Mouse (Mus musculus): ENCODE data around the gene Lrpap1.

Gene Lrpap1

GRCm38 (mm10) chr5:35129208-35129607 is 23.6 kb upstream of the Lrpap1 start:
- DNase-seq (ENCODE audit: extremely low read depth, low read depth, low spot score) = no peak

- DNase-seq (ENCODE audit: extremely low read depth, low read depth, low spot score) = no peak
These were observed 14.5 kb upstream of the Lrpap1 start for GRCm38 (mm10) chr5:35120024-35120423.

- no peak for DNase-seq (ENCODE audit: extremely low read depth, low read depth, low spot score)
These were observed 12.9 kb upstream of the Lrpap1 start for GRCm38 (mm10) chr5:35118418-35118817.

GRCm38 (mm10) chr5:35117633-35118032 is 12.1 kb upstream of the Lrpap1 start:
- DNase-seq (ENCODE audit: extremely low read depth, low read depth, low spot score) = no peak

- DNase-seq (ENCODE audit: extremely low read depth, low read depth, low spot score) = no peak
These were observed 10.4 kb upstream of the Lrpap1 start for GRCm38 (mm10) chr5:35116002-35116401.

- no peak for DNase-seq (ENCODE audit: extremely low read depth, low read depth, low spot score)
These were observed 6.9 kb upstream of the Lrpap1 start for GRCm38 (mm10) chr5:35112444-35112843.

- peak; percentile 14 for DNase-seq (ENCODE audit: extremely low read depth, low read depth, low spot score)
These were observed 344 bp upstream of the Lrpap1 start for GRCm38 (mm10) chr5:35105922-35106298.

GRCm38 (mm10) chr5:35104183-35104959 is 1.2 kb downstream of the Lrpap1 start:
- no peak for DNase-seq (ENCODE audit: extremely low read depth, low read depth, low spot score)

GRCm38 (mm10) chr5:35103528-35103927 is 2.0 kb downstream of the Lrpap1 start:
- DNase-seq (ENCODE audit: extremely low read depth, low read depth, low spot score) = no peak

- DNase-seq (ENCODE audit: extremely low read depth, low read depth, low spot score) = no peak
These were observed 2.5 kb downstream of the Lrpap1 start for GRCm38 (mm10) chr5:35103086-35103485.

GRCm38 (mm10) chr5:35091636-35092035 is 13.9 kb downstream of the Lrpap1 start:
- DNase-seq (ENCODE audit: extremely low read depth, low read depth, low spot score) = no peak

- DNase-seq (ENCODE audit: extremely low read depth, low read depth, low spot score) = no peak
These were observed 16.0 kb downstream of the Lrpap1 start for GRCm38 (mm10) chr5:35089614-35089963.

- DNase-seq (ENCODE audit: extremely low read depth, low read depth, low spot score) = no peak
These were observed 16.6 kb downstream of the Lrpap1 start for GRCm38 (mm10) chr5:35088785-35089613.

- no peak for DNase-seq (ENCODE audit: extremely low read depth, low read depth, low spot score)
These were observed 20.7 kb downstream of the Lrpap1 start for GRCm38 (mm10) chr5:35084913-35085312.

- no peak for DNase-seq (ENCODE audit: extremely low read depth, low read depth, low spot score)
These were observed 26.5 kb downstream of the Lrpap1 start for GRCm38 (mm10) chr5:35079101-35079500.

- no peak for DNase-seq (ENCODE audit: extremely low read depth, low read depth, low spot score)
These were observed 29.2 kb downstream of the Lrpap1 start for GRCm38 (mm10) chr5:35076369-35076768.

GRCm38 (mm10) chr5:35073992-35074391 is 31.6 kb downstream of the Lrpap1 start:
- no peak for DNase-seq (ENCODE audit: extremely low read depth, low read depth, low spot score)

GRCm38 (mm10) chr5:35073235-35073634 is 32.3 kb downstream of the Lrpap1 start:
- DNase-seq (ENCODE audit: extremely low read depth, low read depth, low spot score) = no peak

- no peak for DNase-seq (ENCODE audit: extremely low read depth, low read depth, low spot score)
These were observed 33.7 kb downstream of the Lrpap1 start for GRCm38 (mm10) chr5:35071855-35072254.

- DNase-seq (ENCODE audit: extremely low read depth, low read depth, low spot score) = no peak
These were observed 34.6 kb downstream of the Lrpap1 start for GRCm38 (mm10) chr5:35070953-35071352.

GRCm38 (mm10) chr5:35070314-35070713 is 35.3 kb downstream of the Lrpap1 start:
- DNase-seq (ENCODE audit: extremely low read depth, low read depth, low spot score) = no peak

- DNase-seq (ENCODE audit: extremely low read depth, low read depth, low spot score) = no peak
These were observed 35.7 kb downstream of the Lrpap1 start for GRCm38 (mm10) chr5:35069841-35070240.

All from fat pad, adult 2 months (tissue).